Mouse (Mus musculus): ENCODE results near the gene Msi1. TPM values are rescaled to one million over a fixed set of nuclear protein-coding genes. Genes with fewer than 3 reads are reported as not detected.
"Not testable (repeated sequence)": the region's sequence is repeated elsewhere in the genome, so short reads cannot be mapped to it uniquely, and the experiment has no call there.

Msi1 gene
- polyA plus RNA-seq, 1 experiment from 2014 or later = 142 TPM

- Histone ChIP-seq H3K36me3 (replicated peaks) (peaks cover 98% of the 10 kb centered on the region), H3K27ac (peak overlapping the region; percentile 100), H3K27me3 (ENCODE audit: poor library complexity, severe bottlenecking) (no peaks in the 10 kb centered on the region), H3K4me1 (peaks cover 96% of the 10 kb centered on the region), H3K4me3 (peak overlapping the region; percentile 99), H3K9me3 (no peaks in the 10 kb centered on the region)
- DNase-seq (ENCODE audit: extremely low spot score, low spot score) = no peak
- 6% methylated on average over 8 of the region's 8 CpGs for WGBS
Observed at GRCm38 (mm10) chr5:115435755-115436379, 6.5 kb downstream of the Msi1 start.

GRCm38 (mm10) chr5:115436421-115437124, 7.2 kb downstream of the Msi1 start:
- peaks cover 100% of the 10 kb centered on the region for H3K4me1 ChIP-seq
- H3K36me3 ChIP-seq (replicated peaks) = peaks cover 98% of the 10 kb centered on the region
- under 1% methylated on average over 42 of the region's 43 CpGs for WGBS
- no peaks in the 10 kb centered on the region for H3K9me3 ChIP-seq
- peak overlapping the region; percentile 100 for H3K27ac ChIP-seq
- peak; percentile 98 for DNase-seq (ENCODE audit: extremely low spot score, low spot score)
- H3K4me3 ChIP-seq = peak overlapping the region; percentile 99
- H3K27me3 ChIP-seq (ENCODE audit: poor library complexity, severe bottlenecking) = no peaks in the 10 kb centered on the region

DNA sequence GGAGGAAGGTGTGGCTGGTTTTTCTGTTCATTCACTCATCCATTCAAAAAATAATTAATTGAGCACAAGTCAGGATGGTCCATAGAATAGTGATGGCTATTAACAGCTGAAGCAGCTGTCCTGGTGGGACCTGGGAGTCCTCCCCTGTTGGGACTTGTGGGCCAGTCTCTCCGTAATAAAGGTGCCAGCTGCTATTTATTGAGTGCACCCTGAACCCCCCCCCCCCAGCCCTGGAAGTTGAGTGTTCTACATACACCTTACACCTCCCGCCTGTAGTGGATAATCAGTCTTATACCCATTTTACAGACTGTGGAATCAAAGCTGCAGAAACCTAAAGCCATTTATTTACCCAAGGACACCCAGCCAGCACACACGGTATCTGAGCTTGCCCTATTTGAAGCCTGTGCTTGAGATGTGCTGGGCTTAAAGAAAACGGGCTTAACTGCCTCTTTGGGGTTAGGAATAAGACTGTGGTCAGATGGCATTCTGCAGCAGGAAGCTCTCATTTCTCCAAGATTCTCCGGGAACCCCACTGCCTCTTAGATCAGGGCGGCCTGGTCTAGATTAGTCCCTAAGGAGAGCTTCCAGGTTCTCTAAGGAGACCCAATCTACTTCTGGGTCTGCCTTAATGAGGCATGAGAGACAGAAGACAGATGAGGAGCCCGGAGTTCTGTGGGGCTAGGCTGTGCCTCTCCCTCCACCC, 8.0 kb downstream of the Msi1 start:
- Histone ChIP-seq H3K9me3 (no peaks in the 10 kb centered on the region), H3K36me3 (replicated peaks) (peaks cover 98% of the 10 kb centered on the region), H3K27me3 (ENCODE audit: poor library complexity, severe bottlenecking) (no peaks in the 10 kb centered on the region), H3K4me3 (peak overlapping the region; percentile 99), H3K4me1 (peaks cover 93% of the 10 kb centered on the region), H3K27ac (peak overlapping the region; percentile 100)
- WGBS = 20% methylated on average over 7 of the region's 7 CpGs
- peak; percentile 49 for DNase-seq (ENCODE audit: extremely low spot score, low spot score)

- peaks cover 98% of the 10 kb centered on the region for H3K36me3 ChIP-seq (replicated peaks)
Observed at GRCm38 (mm10) chr5:115437945-115438315, 8.5 kb downstream of the Msi1 start.

DNA sequence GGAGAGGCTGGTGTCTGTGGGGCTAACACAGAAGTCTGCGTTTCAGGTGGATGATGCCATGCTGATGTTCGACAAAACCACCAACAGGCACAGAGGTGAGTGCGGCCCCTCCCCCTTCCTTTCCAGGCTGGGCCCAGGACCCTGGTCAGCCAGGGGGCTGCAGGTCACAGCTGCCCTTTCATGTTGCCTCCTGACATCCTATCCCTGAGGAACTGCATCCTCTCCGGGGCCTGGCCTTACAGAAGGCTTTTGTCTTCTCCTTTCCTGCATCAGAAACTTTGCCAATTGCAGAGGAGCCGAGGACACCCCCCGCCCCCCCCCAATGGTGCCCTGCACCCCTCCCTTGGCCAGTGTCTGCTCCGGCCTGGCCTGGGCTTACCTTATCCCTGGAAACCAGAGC, 9.3 kb downstream of the Msi1 start:
- Histone ChIP-seq H3K27ac (peak overlapping the region; percentile 100), H3K9me3 (no peaks in the 10 kb centered on the region), H3K4me1 (peaks cover 80% of the 10 kb centered on the region), H3K36me3 (replicated peaks) (peaks cover 98% of the 10 kb centered on the region), H3K27me3 (ENCODE audit: poor library complexity, severe bottlenecking) (no peaks in the 10 kb centered on the region), H3K4me3 (peak overlapping the region; percentile 99)
- no peak for DNase-seq (ENCODE audit: extremely low spot score, low spot score)
- 14% methylated on average over 7 of the region's 7 CpGs for WGBS

More at GRCm38 (mm10) chr5:115437945-115438315, 8.5 kb downstream of the Msi1 start:
- WGBS = 0% methylated on average over 2 of the region's 2 CpGs
- Histone ChIP-seq H3K9me3 (no peaks in the 10 kb centered on the region), H3K4me3 (peak overlapping the region; percentile 99), H3K27me3 (ENCODE audit: poor library complexity, severe bottlenecking) (no peaks in the 10 kb centered on the region), H3K4me1 (peaks cover 88% of the 10 kb centered on the region), H3K27ac (peak overlapping the region; percentile 100)
- DNase-seq (ENCODE audit: extremely low spot score, low spot score) = peak; percentile 79

GRCm38 (mm10) chr5:115441205-115441849, 11.9 kb downstream of the Msi1 start:
- H3K36me3 ChIP-seq (replicated peaks) = peaks cover 98% of the 10 kb centered on the region
- peak overlapping the region; percentile 13; the same call in 1 of the 2 replicates for H3K4me3 ChIP-seq
- peak; percentile 82 for DNase-seq (ENCODE audit: extremely low spot score, low spot score)
- peaks cover 54% of the 10 kb centered on the region for H3K4me1 ChIP-seq
- WGBS = 45% methylated on average over 14 of the region's 14 CpGs
- H3K9me3 ChIP-seq = no peaks in the 10 kb centered on the region
- H3K27ac ChIP-seq = peak overlapping the region; percentile 100
- H3K27me3 ChIP-seq (ENCODE audit: poor library complexity, severe bottlenecking) = no peaks in the 10 kb centered on the region

DNA sequence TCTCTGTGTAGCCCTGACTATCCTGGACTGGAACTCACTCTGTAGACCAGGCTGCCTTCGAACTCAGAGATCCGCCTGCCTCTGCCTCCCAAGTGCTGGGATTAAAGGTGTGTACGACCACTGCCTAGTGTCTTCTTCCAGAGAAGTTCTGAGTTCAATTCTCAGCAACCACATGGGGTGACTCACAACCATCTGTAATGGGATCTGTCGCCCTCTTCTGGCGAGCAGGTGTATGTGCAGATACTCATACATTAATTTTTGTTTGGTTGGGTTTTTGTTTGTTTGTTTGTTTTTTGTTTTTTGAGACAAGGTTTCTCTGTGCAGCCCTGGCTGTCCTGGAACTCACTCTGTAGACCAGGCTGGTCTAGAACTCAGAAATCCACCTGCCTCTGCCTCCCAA, 13.3 kb downstream of the Msi1 start:
- H3K27me3 ChIP-seq (ENCODE audit: poor library complexity, severe bottlenecking); DNase-seq (ENCODE audit: extremely low spot score, low spot score); H3K4me3 ChIP-seq; H3K27ac ChIP-seq; H3K9me3 ChIP-seq: not testable (repeated sequence)
- Histone ChIP-seq H3K36me3 (replicated peaks) (peaks cover 100% of the 10 kb centered on the region), H3K4me1 (peaks cover 47% of the 10 kb centered on the region)
- 81% methylated on average over 5 of the region's 5 CpGs for WGBS

DNA sequence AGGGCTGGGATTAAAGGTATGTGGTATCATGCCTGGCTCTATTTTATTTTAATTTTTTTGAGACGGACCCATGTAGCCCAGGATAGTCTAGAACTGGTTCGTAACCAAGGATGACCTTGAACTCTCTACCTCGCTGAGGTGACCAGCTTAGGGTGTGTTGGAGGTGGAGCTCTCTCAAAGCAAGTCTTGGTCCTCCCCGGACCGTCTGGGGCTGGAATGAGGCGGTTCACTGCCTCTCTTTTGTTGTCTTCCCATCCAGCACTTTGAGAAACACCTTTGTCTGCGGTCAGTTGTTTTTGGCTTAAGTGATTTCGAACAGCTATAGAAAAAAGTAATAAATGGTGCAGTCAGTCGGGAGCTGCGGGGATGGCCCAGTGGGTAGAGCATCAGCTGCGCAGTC, 14.7 kb downstream of the Msi1 start:
- Histone ChIP-seq H3K9me3 (no peaks in the 10 kb centered on the region), H3K36me3 (replicated peaks) (peaks cover 100% of the 10 kb centered on the region), H3K4me1 (peaks cover 34% of the 10 kb centered on the region), H3K27ac (no peak overlapping the region; the same call in 1 of the 2 replicates), H3K4me3 (no peak overlapping the region), H3K27me3 (ENCODE audit: poor library complexity, severe bottlenecking) (no peaks in the 10 kb centered on the region)
- no peak for DNase-seq (ENCODE audit: extremely low spot score, low spot score)
- 91% methylated on average over 11 of the region's 11 CpGs for WGBS

- Histone ChIP-seq H3K4me3 (no peak overlapping the region), H3K4me1 (0 out of 2 replicates have a peak, but pooled peaks cover 12% of the 10 kb centered on the region), H3K27ac (no peak overlapping the region), H3K9me3 (no peaks in the 10 kb centered on the region), H3K36me3 (replicated peaks) (peaks cover 100% of the 10 kb centered on the region), H3K27me3 (ENCODE audit: poor library complexity, severe bottlenecking) (no peaks in the 10 kb centered on the region)
- DNase-seq (ENCODE audit: extremely low spot score, low spot score) = no peak
- 92% methylated on average over 17 of the region's 17 CpGs for WGBS
Observed at GRCm38 (mm10) chr5:115447108-115447507, 17.7 kb downstream of the Msi1 start.

- no peak overlapping the region for H3K4me3 ChIP-seq
- peaks cover 18% of the 10 kb centered on the region for H3K4me1 ChIP-seq
- no peaks in the 10 kb centered on the region for H3K27me3 ChIP-seq (ENCODE audit: poor library complexity, severe bottlenecking)
- H3K9me3 ChIP-seq = no peaks in the 10 kb centered on the region
- H3K27ac ChIP-seq = no peak overlapping the region
- no peak for DNase-seq (ENCODE audit: extremely low spot score, low spot score)
- peaks cover 100% of the 10 kb centered on the region for H3K36me3 ChIP-seq (replicated peaks)
- 89% methylated on average over 3 of the region's 3 CpGs for WGBS
Observed at GRCm38 (mm10) chr5:115449247-115449646, 19.8 kb downstream of the Msi1 start.

- Histone ChIP-seq H3K4me3 (no peak overlapping the region), H3K27ac (no peak overlapping the region), H3K9me3 (no peaks in the 10 kb centered on the region), H3K36me3 (replicated peaks) (peaks cover 94% of the 10 kb centered on the region), H3K4me1 (peaks cover 22% of the 10 kb centered on the region), H3K27me3 (ENCODE audit: poor library complexity, severe bottlenecking) (no peaks in the 10 kb centered on the region)
- no peak for DNase-seq (ENCODE audit: extremely low spot score, low spot score)
- WGBS = 93% methylated on average over 27 of the region's 27 CpGs
Observed at GRCm38 (mm10) chr5:115450410-115451317, 21.3 kb downstream of the Msi1 start.

Measured in forebrain, embryonic 10.5 days (tissue).